Mouse (Mus musculus): ENCODE results near the gene Bcar3. TPM values are rescaled to one million over a fixed set of nuclear protein-coding genes. Genes with fewer than 3 reads are reported as not detected.
"Not testable (repeated sequence)": the region's sequence is repeated elsewhere in the genome, so short reads cannot be mapped to it uniquely, and the experiment has no call there.

Gene Bcar3
- total and polyA plus RNA-seq, 2 experiments from 2014 or later, result 6.3 to 23.8 TPM

GRCm38 (mm10) chr3:122247768-122248100 lies 46.2 kb upstream of the Bcar3 start:
- H3K27me3 ChIP-seq (ENCODE audit: insufficient read depth, low read length), result no peaks in the 10 kb centered on the region
- H3K9ac ChIP-seq (replicated peaks; ENCODE audit: low read length), result no peak overlapping the region
- DNase-seq (ENCODE audit: low spot score) (no peak), ATAC-seq (no peak)
- peaks cover 11% of the 10 kb centered on the region for H3K4me1 ChIP-seq (ENCODE audit: insufficient read depth, low read length)
- TF ChIP-seq CTCF (IDR thresholded peaks at IDR 0.05; ENCODE audit: low read depth), result no peak
- H3K27ac ChIP-seq, result no peak overlapping the region
- H3K4me2 ChIP-seq (ENCODE audit: low read depth, low read length), result peak overlapping the region; percentile 75
- no peaks in the 10 kb centered on the region for H3K9me3 ChIP-seq (ENCODE audit: low read length)
- WGBS, result 99% methylated on average over 2 of the region's 2 CpGs
- H3K4me3 ChIP-seq (ENCODE audit: low read length), result peak overlapping the region; percentile 93; the same call in 1 of the 2 replicates
- H3K36me3 ChIP-seq (ENCODE audit: insufficient read depth, low read length), result no peaks in the 10 kb centered on the region

DNA sequence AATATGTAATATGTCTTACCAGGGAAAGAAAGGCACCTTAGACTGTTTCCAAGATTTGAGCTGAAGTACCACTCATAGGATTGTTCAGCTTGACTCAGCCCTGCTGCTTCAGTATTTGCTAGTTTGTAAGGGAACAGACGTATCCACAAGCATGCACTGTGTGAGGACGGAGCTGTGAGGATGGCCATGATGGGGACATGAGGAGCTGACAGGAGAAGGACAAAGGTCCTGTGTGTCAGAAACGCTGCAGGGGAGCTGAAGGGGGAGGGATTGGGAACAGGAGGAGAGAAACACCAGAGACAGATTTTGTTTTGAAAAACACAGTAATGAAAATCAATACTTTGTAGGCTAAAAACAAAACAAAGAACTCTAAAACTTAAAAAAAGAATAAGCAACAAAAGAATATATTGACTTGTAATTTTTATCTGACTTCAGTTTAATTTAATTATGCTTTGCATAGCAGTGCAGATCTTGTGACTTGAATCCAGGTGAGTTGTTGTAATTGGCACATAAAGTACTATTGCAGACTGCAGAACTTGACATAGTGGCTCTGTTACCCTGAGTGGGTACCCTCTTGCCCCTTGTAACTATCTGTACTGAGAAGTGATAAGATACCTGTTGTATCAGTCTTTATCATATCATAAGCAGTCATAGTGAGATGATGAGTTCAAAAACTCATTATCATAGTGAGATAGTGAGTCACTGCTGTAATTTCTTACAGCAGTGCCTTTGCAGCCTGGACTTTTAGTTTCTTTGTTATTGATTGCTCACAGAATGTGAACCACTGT lies 41.3 kb upstream of the Bcar3 start:
- Histone ChIP-seq H3K9ac (replicated peaks; ENCODE audit: low read length) (0 out of 2 replicates have a peak overlapping the region, but pooled peaks have one; percentile 9), H3K4me3 (ENCODE audit: low read length) (no peak overlapping the region), H3K4me2 (ENCODE audit: low read depth, low read length) (no peak overlapping the region), H3K27ac (no peak overlapping the region), H3K36me3 (ENCODE audit: insufficient read depth, low read length) (no peaks in the 10 kb centered on the region), H3K4me1 (ENCODE audit: insufficient read depth, low read length) (no peaks in the 10 kb centered on the region; the same call in 1 of the 2 replicates), H3K9me3 (ENCODE audit: low read length) (no peaks in the 10 kb centered on the region), H3K27me3 (ENCODE audit: insufficient read depth, low read length) (no peaks in the 10 kb centered on the region)
- no peak for DNase-seq (ENCODE audit: low spot score)
- no peak for TF ChIP-seq CTCF (IDR thresholded peaks at IDR 0.05; ENCODE audit: low read depth)
- ATAC-seq, result no peak
- WGBS, result 40% methylated on average over 3 of the region's 3 CpGs

GRCm38 (mm10) chr3:122254050-122254449 lies 39.9 kb upstream of the Bcar3 start:
- not testable (repeated sequence) for H3K4me1 ChIP-seq (ENCODE audit: insufficient read depth, low read length); H3K27me3 ChIP-seq (ENCODE audit: insufficient read depth, low read length); H3K4me2 ChIP-seq (ENCODE audit: low read depth, low read length); H3K27ac ChIP-seq; H3K9ac ChIP-seq (replicated peaks; ENCODE audit: low read length); ATAC-seq; DNase-seq (ENCODE audit: low spot score); H3K4me3 ChIP-seq (ENCODE audit: low read length); H3K36me3 ChIP-seq (ENCODE audit: insufficient read depth, low read length); H3K9me3 ChIP-seq (ENCODE audit: low read length)
- WGBS, result 93% methylated on average over 7 of the region's 7 CpGs

DNA sequence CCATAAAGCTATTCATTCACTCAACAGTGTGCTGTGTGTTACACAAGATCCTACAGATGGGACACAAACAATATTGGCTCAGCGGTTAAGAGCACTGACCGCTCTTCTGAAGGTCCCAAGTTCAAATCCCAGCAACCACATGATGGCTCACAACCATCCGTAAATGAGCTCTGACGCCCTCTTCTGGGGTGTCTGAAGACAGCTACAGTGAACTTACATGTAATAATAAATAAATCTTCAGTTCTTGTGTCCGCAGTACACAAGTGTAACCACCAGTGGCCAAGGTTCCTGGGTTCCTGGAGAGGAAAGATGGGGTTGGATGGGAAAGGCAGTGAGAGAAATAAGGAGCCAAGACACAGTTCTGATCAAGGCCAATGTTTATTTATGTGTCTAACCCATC lies 23.9 kb upstream of the Bcar3 start:
- ATAC-seq (no peak), DNase-seq (ENCODE audit: low spot score) (no peak)
- Histone ChIP-seq H3K27ac (no peak overlapping the region), H3K4me2 (ENCODE audit: low read depth, low read length) (no peak overlapping the region), H3K27me3 (ENCODE audit: insufficient read depth, low read length) (no peaks in the 10 kb centered on the region), H3K9ac (replicated peaks; ENCODE audit: low read length) (no peak overlapping the region), H3K9me3 (ENCODE audit: low read length) (no peaks in the 10 kb centered on the region), H3K4me3 (ENCODE audit: low read length) (no peak overlapping the region), H3K4me1 (ENCODE audit: insufficient read depth, low read length) (peaks cover 2% of the 10 kb centered on the region), H3K36me3 (ENCODE audit: insufficient read depth, low read length) (0 out of 2 replicates have a peak, but pooled peaks cover 5% of the 10 kb centered on the region)
- WGBS, result 72% methylated on average over 5 of the region's 5 CpGs
- peak; percentile 44 for TF ChIP-seq CTCF (IDR thresholded peaks at IDR 0.05; ENCODE audit: low read depth)

- not testable (repeated sequence) for DNase-seq (ENCODE audit: low spot score)
Observed at GRCm38 (mm10) chr3:122272565-122272964, 21.4 kb upstream of the Bcar3 start.

DNA sequence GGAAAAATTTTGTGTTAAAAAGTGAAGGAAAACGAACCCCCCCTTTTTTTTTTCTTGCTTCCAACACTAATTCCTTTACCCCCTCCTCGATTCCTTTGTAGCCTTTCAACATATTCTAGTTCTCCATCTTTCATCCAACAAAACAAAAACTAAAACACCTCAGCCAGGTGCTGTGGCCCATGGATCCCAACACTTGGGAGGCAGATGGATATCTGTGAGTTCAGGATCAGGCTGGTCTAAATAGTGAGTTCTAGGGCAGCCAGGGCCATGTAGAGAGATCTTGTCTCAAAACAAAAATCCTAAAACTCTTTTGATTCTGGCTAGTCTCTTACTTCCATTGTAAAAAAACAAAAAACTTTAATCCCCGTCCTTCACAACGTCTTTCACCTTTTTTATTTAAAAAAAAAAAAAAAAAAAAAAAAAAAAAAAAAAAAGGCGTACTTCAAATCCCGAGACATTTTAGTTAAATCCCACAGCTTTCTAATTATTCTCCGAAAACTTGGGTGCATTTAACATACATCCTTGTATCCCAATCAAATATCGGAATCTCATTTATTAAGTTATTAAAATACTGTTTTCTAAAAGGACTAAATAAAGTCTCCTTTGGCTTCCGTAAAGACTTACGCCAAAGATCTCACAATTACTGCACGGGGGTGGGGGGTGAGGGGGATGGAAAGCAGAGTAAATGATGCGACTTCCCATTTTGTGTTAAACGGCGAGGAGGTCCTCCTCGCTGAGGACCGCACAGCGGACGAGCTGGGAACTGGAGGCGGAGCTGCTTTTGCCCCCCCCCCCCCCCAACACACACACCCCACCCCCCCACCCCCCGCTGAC lies 20.3 kb upstream of the Bcar3 start:
- no peak for DNase-seq (ENCODE audit: low spot score)

More at GRCm38 (mm10) chr3:122272565-122272964, 21.4 kb upstream of the Bcar3 start:
- not testable (repeated sequence) for H3K9ac ChIP-seq (replicated peaks; ENCODE audit: low read length); ATAC-seq; H3K27ac ChIP-seq; H3K4me1 ChIP-seq (ENCODE audit: insufficient read depth, low read length); H3K4me3 ChIP-seq (ENCODE audit: low read length); H3K4me2 ChIP-seq (ENCODE audit: low read depth, low read length); H3K27me3 ChIP-seq (ENCODE audit: insufficient read depth, low read length); H3K9me3 ChIP-seq (ENCODE audit: low read length)
- WGBS, result 75% methylated on average over 1 of the region's 1 CpGs
- peaks cover 20% of the 10 kb centered on the region for H3K36me3 ChIP-seq (ENCODE audit: insufficient read depth, low read length)

More for the DNA sequence above, 20.3 kb upstream of the Bcar3 start:
- H3K27ac ChIP-seq, result no peak overlapping the region
- no peak overlapping the region for H3K9ac ChIP-seq (replicated peaks; ENCODE audit: low read length)
- H3K27me3 ChIP-seq (ENCODE audit: insufficient read depth, low read length), result no peaks in the 10 kb centered on the region
- peaks cover 29% of the 10 kb centered on the region for H3K36me3 ChIP-seq (ENCODE audit: insufficient read depth, low read length)
- peaks cover 9% of the 10 kb centered on the region for H3K4me1 ChIP-seq (ENCODE audit: insufficient read depth, low read length)
- TF ChIP-seq CTCF (IDR thresholded peaks at IDR 0.05; ENCODE audit: low read depth), result peak; percentile 46
- ATAC-seq, result no peak; the same call in 1 of the 2 replicates
- peak overlapping the region; percentile 51 for H3K4me2 ChIP-seq (ENCODE audit: low read depth, low read length)
- H3K4me3 ChIP-seq (ENCODE audit: low read length), result peak overlapping the region; percentile 92
- no peaks in the 10 kb centered on the region for H3K9me3 ChIP-seq (ENCODE audit: low read length)
- WGBS, result 11% methylated on average over 20 of the region's 20 CpGs

All from hindbrain, postnatal 0 days (tissue).